Mouse (Mus musculus) kidney, embryonic 16.5 days (tissue): ENCODE results near the gene Nkx6-1. TPM values are rescaled to one million over a fixed set of nuclear protein-coding genes. Genes with fewer than 3 reads are reported as not detected.
A peak's percentile ranks its signal among the peaks of the same experiment; 100 is the strongest.

Experiments
- ATAC-seq: fragments of 200-750 bp; cut with Nextera tagmentation; 2 replicates; pipeline ENCODE4 v1.8.0; 2017; ENCODE audit warnings: moderate TSS enrichment; ENCODE audit not compliant: low FRiP score, low TSS enrichment
- H3K27ac ChIP-seq: fragments of 300-500 bp; sonication (generic); 2 replicates; pipeline ENCODE4 v1.5.1; 2014; ENCODE audit warnings: low read length
- H3K27me3 ChIP-seq: fragments of 300-500 bp; sonication (generic); 2 replicates; pipeline ENCODE4 v1.6.1; 2014; ENCODE audit warnings: low read length, control low read depth, mixed read lengths; ENCODE audit not compliant: insufficient read depth
- H3K36me3 ChIP-seq: fragments of 300-500 bp; sonication (generic); 2 replicates; pipeline ENCODE4 v1.6.1; 2014; ENCODE audit warnings: low read length, control low read depth, mixed read lengths; ENCODE audit not compliant: insufficient read depth
- H3K4me1 ChIP-seq: fragments of 300-500 bp; sonication (generic); 2 replicates; pipeline ENCODE4 v1.6.1; 2014; ENCODE audit warnings: low read length, control low read depth, mixed read lengths; ENCODE audit not compliant: insufficient read depth
- H3K4me2 ChIP-seq: fragments of 300-500 bp; sonication (generic); replicated peaks from 2 replicates; pipeline ENCODE4 v1.6.1; 2014; ENCODE audit warnings: low read depth, low read length
- H3K4me3 ChIP-seq: fragments of 300-500 bp; sonication (generic); 2 replicates; pipeline ENCODE4 v1.5.1; 2014; ENCODE audit warnings: mild to moderate bottlenecking, low read length
- H3K9ac ChIP-seq: fragments of 300-500 bp; sonication (generic); replicated peaks from 2 replicates; pipeline ENCODE4 v1.6.1; 2014; ENCODE audit warnings: low read length
- H3K9me3 ChIP-seq: fragments of 300-500 bp; sonication (generic); 2 replicates; pipeline ENCODE4 v1.6.1; 2016; ENCODE audit warnings: low read length, control low read depth
- WGBS: fragments of 180-500 bp; shearing (Covaris S2); extraction: QIAGEN DNeasy Blood & Tissue Kit; methylation state at CpG from one replicate; pipeline ENCODE4 v1.1.7; 2014; 5-methylcytosine and 5-hydroxymethylcytosine counted together
- polyA plus RNA-seq: library from polyadenylated mRNA; unstranded; fragments of >200 nt; fragmentation: Nextera tagmentation; extraction: Ambion mirVana; gene quantifications from 2 replicates; pipeline ENCODE4 v1.2.1, GENCODE M21; 2015

Gene Nkx6-1
- polyA plus RNA-seq, 1 experiment from 2014 or later, result 0.71 TPM

GRCm38 (mm10) chr5:101661561-101662211, 3.1 kb downstream of the Nkx6-1 start:
- H3K9me3 ChIP-seq, result no peaks in the 10 kb centered on the region
- H3K4me3 ChIP-seq, result no peak overlapping the region
- H3K4me1 ChIP-seq, result peaks cover 30% of the 10 kb centered on the region
- no peaks in the 10 kb centered on the region for H3K36me3 ChIP-seq
- H3K27me3 ChIP-seq, result peaks cover 90% of the 10 kb centered on the region
- H3K4me2 ChIP-seq, result no peak overlapping the region
- 3% methylated on average over 25 of the region's 25 CpGs for WGBS
- no peak for ATAC-seq
- H3K27ac ChIP-seq, result no peak overlapping the region
- H3K9ac ChIP-seq, result no peak overlapping the region

GRCm38 (mm10) chr5:101660666-101661065, 4.1 kb downstream of the Nkx6-1 start:
- Histone ChIP-seq H3K9ac (no peak overlapping the region), H3K4me3 (no peak overlapping the region), H3K36me3 (no peaks in the 10 kb centered on the region), H3K4me1 (peaks cover 35% of the 10 kb centered on the region), H3K27ac (no peak overlapping the region), H3K9me3 (no peaks in the 10 kb centered on the region), H3K4me2 (no peak overlapping the region), H3K27me3 (peaks cover 90% of the 10 kb centered on the region)
- no peak for ATAC-seq
- WGBS, result 6% methylated on average over 3 of the region's 3 CpGs

GRCm38 (mm10) chr5:101659411-101659971, 5.3 kb downstream of the Nkx6-1 start:
- H3K4me1 ChIP-seq, result peaks cover 24% of the 10 kb centered on the region
- no peak for ATAC-seq
- H3K4me2 ChIP-seq, result peak overlapping the region; percentile 32
- no peaks in the 10 kb centered on the region for H3K36me3 ChIP-seq
- peaks cover 84% of the 10 kb centered on the region for H3K27me3 ChIP-seq
- no peak overlapping the region for H3K9ac ChIP-seq
- H3K27ac ChIP-seq, result no peak overlapping the region
- no peaks in the 10 kb centered on the region for H3K9me3 ChIP-seq
- peak overlapping the region; percentile 26 for H3K4me3 ChIP-seq
- WGBS, result 2% methylated on average over 39 of the region's 39 CpGs

- Histone ChIP-seq H3K27me3 (peaks cover 82% of the 10 kb centered on the region), H3K36me3 (no peaks in the 10 kb centered on the region), H3K4me2 (peak overlapping the region; percentile 32; the same call in 1 of the 2 replicates), H3K27ac (no peak overlapping the region), H3K9ac (no peak overlapping the region), H3K4me3 (peak overlapping the region; percentile 26), H3K9me3 (no peaks in the 10 kb centered on the region), H3K4me1 (peaks cover 19% of the 10 kb centered on the region)
- 1% methylated on average over 23 of the region's 23 CpGs for WGBS
- ATAC-seq, result no peak
Observed at GRCm38 (mm10) chr5:101658984-101659290, 5.9 kb downstream of the Nkx6-1 start.

GRCm38 (mm10) chr5:101658188-101658983, 6.4 kb downstream of the Nkx6-1 start:
- no peak overlapping the region for H3K4me2 ChIP-seq
- peaks cover 13% of the 10 kb centered on the region for H3K4me1 ChIP-seq
- H3K9ac ChIP-seq, result no peak overlapping the region
- H3K4me3 ChIP-seq, result 0 out of 2 replicates have a peak overlapping the region, but pooled peaks have one; percentile 11
- no peak for ATAC-seq
- H3K36me3 ChIP-seq, result no peaks in the 10 kb centered on the region
- 3% methylated on average over 21 of the region's 21 CpGs for WGBS
- H3K27me3 ChIP-seq, result peaks cover 82% of the 10 kb centered on the region
- no peak overlapping the region for H3K27ac ChIP-seq
- H3K9me3 ChIP-seq, result no peaks in the 10 kb centered on the region

- H3K27me3 ChIP-seq, result peaks cover 81% of the 10 kb centered on the region
- WGBS, result 3% methylated on average over 10 of the region's 10 CpGs
Observed at GRCm38 (mm10) chr5:101657698-101658097, 7.1 kb downstream of the Nkx6-1 start.

GRCm38 (mm10) chr5:101656107-101656506, 8.7 kb downstream of the Nkx6-1 start:
- ATAC-seq, result peak; percentile 79
- Histone ChIP-seq H3K9me3 (no peaks in the 10 kb centered on the region), H3K4me2 (no peak overlapping the region), H3K4me3 (no peak overlapping the region), H3K9ac (no peak overlapping the region), H3K27ac (no peak overlapping the region), H3K36me3 (no peaks in the 10 kb centered on the region), H3K27me3 (peaks cover 70% of the 10 kb centered on the region), H3K4me1 (peaks cover 12% of the 10 kb centered on the region)
- 5% methylated on average over 3 of the region's 3 CpGs for WGBS

More at GRCm38 (mm10) chr5:101657698-101658097, 7.1 kb downstream of the Nkx6-1 start:
- H3K9ac ChIP-seq, result no peak overlapping the region
- no peaks in the 10 kb centered on the region for H3K36me3 ChIP-seq
- no peak overlapping the region for H3K4me3 ChIP-seq
- no peak overlapping the region for H3K27ac ChIP-seq
- ATAC-seq, result no peak
- peaks cover 12% of the 10 kb centered on the region for H3K4me1 ChIP-seq
- H3K4me2 ChIP-seq, result no peak overlapping the region
- no peaks in the 10 kb centered on the region for H3K9me3 ChIP-seq

- Histone ChIP-seq H3K4me1 (peaks cover 12% of the 10 kb centered on the region), H3K9me3 (no peaks in the 10 kb centered on the region), H3K4me2 (no peak overlapping the region), H3K36me3 (no peaks in the 10 kb centered on the region), H3K27me3 (peaks cover 68% of the 10 kb centered on the region), H3K9ac (no peak overlapping the region), H3K27ac (no peak overlapping the region), H3K4me3 (no peak overlapping the region)
- 50% methylated on average over 7 of the region's 7 CpGs for WGBS
- ATAC-seq, result no peak
Observed at GRCm38 (mm10) chr5:101655418-101655817, 9.4 kb downstream of the Nkx6-1 start.

- Histone ChIP-seq H3K36me3 (no peaks in the 10 kb centered on the region), H3K9me3 (no peaks in the 10 kb centered on the region), H3K9ac (no peak overlapping the region), H3K4me2 (no peak overlapping the region), H3K4me3 (no peak overlapping the region; the same call in 1 of the 2 replicates), H3K27me3 (peaks cover 80% of the 10 kb centered on the region), H3K4me1 (peaks cover 6% of the 10 kb centered on the region; the same call in 1 of the 2 replicates), H3K27ac (no peak overlapping the region)
- no peak for ATAC-seq
- WGBS, result 3% methylated on average over 53 of the region's 53 CpGs
Observed at GRCm38 (mm10) chr5:101647726-101648686, 16.8 kb downstream of the Nkx6-1 start.
